Mouse (Mus musculus) liver, embryonic 14 days (tissue): ENCODE data around the gene Pcsk1n. TPM values are rescaled to one million over a fixed set of nuclear protein-coding genes. Genes with fewer than 3 reads are reported as not detected.

Source experiments
- polyA plus RNA-seq: library from polyadenylated mRNA; depleted of rRNA; stranded (reverse); fragments of >200 nt; gene quantifications from 2 replicates; pipeline ENCODE4 v1.2.3, GENCODE M21; 2012; rRNA removed

Gene Pcsk1n
- 0.01 and 0.02 TPM in 2 replicates for polyA plus RNA-seq

GRCm38 (mm10) chrX:7919601-7920383 is at the start of gene Pcsk1n:
Pcsk1n (plus strand) TSS chrX:7919822.

GRCm38 (mm10) chrX:7878007-7878419 is 41.6 kb upstream of the Pcsk1n start, which contains the start of gene Pim2:
Pim2 (plus strand) TSS chrX:7878262.

GRCm38 (mm10) chrX:7883841-7884567 is 35.6 kb upstream of the Pcsk1n start, which contains the start of gene Slc35a2:
Slc35a2 (plus strand) TSS chrX:7884028.

GRCm38 (mm10) chrX:7898880-7899874 is 20.4 kb upstream of the Pcsk1n start, which contains the start of the genes Pqbp1 and Timm17b:
Pqbp1 (minus strand) TSS chrX:7899269.
Timm17b (plus strand) TSS chrX:7899357.

GRCm38 (mm10) chrX:7907735-7908134 is 11.9 kb upstream of the Pcsk1n start, which contains the start of gene Gm10491:
Gm10491 (minus strand) TSS chrX:7907835.

GRCm38 (mm10) chrX:7909242-7909641 is 10.4 kb upstream of the Pcsk1n start, which contains the start of gene Gm10490:
Gm10490 (plus strand) TSS chrX:7909542.

GRCm38 (mm10) chrX:7928270-7928790 is 8.7 kb downstream of the Pcsk1n start, which contains the start of gene Eras:
Eras (minus strand) TSS chrX:7928607.

GRCm38 (mm10) chrX:7947108-7947899 is 27.7 kb downstream of the Pcsk1n start, which contains the start of gene Hdac6:
Hdac6 (minus strand) TSS chrX:7947889.

Other genes with a start within 250 kb of the Pcsk1n start
- gene Plp2, start 248.4 kb upstream of the Pcsk1n start, polyA plus RNA-seq = 24.8 and 27.6 TPM in 2 replicates
- gene Magix, start 238.6 kb upstream of the Pcsk1n start, polyA plus RNA-seq = 0.03 and 0.07 TPM in 2 replicates
- 7.1 and 8.1 TPM in 2 replicates for gene Gpkow, start 222.7 kb upstream of the Pcsk1n start, polyA plus RNA-seq
- gene Wdr45, start 205.5 kb upstream of the Pcsk1n start, polyA plus RNA-seq = 12.3 and 12.8 TPM in 2 replicates
- 0.12 and 0.20 TPM in 2 replicates for gene Gm45208, start 197.6 kb upstream of the Pcsk1n start, polyA plus RNA-seq
- gene Praf2, start 191.4 kb upstream of the Pcsk1n start, polyA plus RNA-seq = 3.9 and 4.5 TPM in 2 replicates
- 1.3 TPM in 2 replicates for gene Ccdc120, start 168.9 kb upstream of the Pcsk1n start, polyA plus RNA-seq
- gene Tfe3, start 157.3 kb upstream of the Pcsk1n start, polyA plus RNA-seq = 3.6 and 5.0 TPM in 2 replicates
- gene Gripap1, start 130.1 kb upstream of the Pcsk1n start, polyA plus RNA-seq = 30.3 and 32.3 TPM in 2 replicates
- 0.31 and 0.43 TPM in 2 replicates for gene Kcnd1, start 97.5 kb upstream of the Pcsk1n start, polyA plus RNA-seq
- 24.6 and 36.1 TPM in 2 replicates for gene Otud5, start 78.5 kb upstream of the Pcsk1n start, polyA plus RNA-seq
- gene Pim2, start 41.6 kb upstream of the Pcsk1n start, polyA plus RNA-seq = 2.7 and 3.1 TPM in 2 replicates
- gene Slc35a2, start 35.8 kb upstream of the Pcsk1n start, polyA plus RNA-seq = 12.3 and 14.3 TPM in 2 replicates
- 48.7 and 50.7 TPM in 2 replicates for gene Pqbp1, start 20.6 kb upstream of the Pcsk1n start, polyA plus RNA-seq
- 17.0 and 19.4 TPM in 2 replicates for gene Timm17b, start 20.5 kb upstream of the Pcsk1n start, polyA plus RNA-seq
- gene Gm10491, start 12.0 kb upstream of the Pcsk1n start, polyA plus RNA-seq = not detected in 2 replicates
- gene Gm10490, start 10.3 kb upstream of the Pcsk1n start, polyA plus RNA-seq = not detected in 2 replicates
- not detected in 2 replicates for gene Eras, start 8.8 kb downstream of the Pcsk1n start, polyA plus RNA-seq
- 10.6 and 11.4 TPM in 2 replicates for gene Hdac6, start 28.1 kb downstream of the Pcsk1n start, polyA plus RNA-seq
- 97.0 and 119 TPM in 2 replicates for gene Gata1, start 58.2 kb downstream of the Pcsk1n start, polyA plus RNA-seq
- gene Glod5, start 98.7 kb downstream of the Pcsk1n start, polyA plus RNA-seq = 0.09 TPM in 1 of 2 replicates, not detected in the other
- 27.8 and 33.8 TPM in 2 replicates for gene Suv39h1, start 154.9 kb downstream of the Pcsk1n start, polyA plus RNA-seq
- gene Was, start 170.7 kb downstream of the Pcsk1n start, polyA plus RNA-seq = 9.5 and 11.2 TPM in 2 replicates
- gene Wdr13, start 213.1 kb downstream of the Pcsk1n start, polyA plus RNA-seq = 14.9 and 16.9 TPM in 2 replicates
- 241 and 293 TPM in 2 replicates for gene Rbm3, start 226.1 kb downstream of the Pcsk1n start, polyA plus RNA-seq